Mouse (Mus musculus): ENCODE measurements at regions not wholly inside any gene's neighbourhood (a gene's known extent, or its start where the extent isn't known, plus 50 kb on each side); places are given as distances from the start of the nearest gene placed in this dataset.

- TF ChIP-seq CTCF (IDR thresholded peaks at IDR 0.05; ENCODE audit: low read depth, low read length) (no peak), POLR2A (IDR thresholded peaks at IDR 0.05; ENCODE audit: extremely low read depth, insufficient read depth, low read length) (no peak)
These were observed 257.0 kb downstream of the Gm49356 start for GRCm38 (mm10) chr15:59146111-59146510.

Measured in liver, adult 2 months (tissue).